Mouse (Mus musculus): ENCODE measurements around the gene Slc35f3. TPM values are rescaled to one million over a fixed set of nuclear protein-coding genes. Genes with fewer than 3 reads are reported as not detected.

Slc35f3 gene
- not detected in 4 replicates for total RNA-seq (2023)

GRCm38 (mm10) chr8:126298296-126299093 is at the start of gene Slc35f3:
Slc35f3 (plus strand) TSS chr8:126298558.

GRCm38 (mm10) chr8:126422174-126422919 is 124.0 kb downstream of the Slc35f3 start, which contains the start of gene Coa6:
Coa6 (plus strand) TSS chr8:126422515.

Other genes with a start within 250 kb of the Slc35f3 start
- gene Coa6, start 124.0 kb downstream of the Slc35f3 start, total RNA-seq (2023), result 7.2 to 14.1 TPM (median 10.3 TPM) in 4 replicates
- gene Tarbp1, start 176.5 kb downstream of the Slc35f3 start, total RNA-seq (2023), result 9.4 to 10.3 TPM (median 9.5 TPM) in 4 replicates

Measured in B cell, adult 62 days (primary cell).